Mouse (Mus musculus) ES-Bruce4 (cell line): Measurements from ENCODE around the gene Cmbl. TPM values are rescaled to one million over a fixed set of nuclear protein-coding genes. Genes with fewer than 3 reads are reported as not detected.

Experiments
- H3K27ac ChIP-seq: 2 replicates; pipeline ENCODE4 v1.5.1; 2012; ENCODE audit warnings: low read length, inconsistent platforms; ENCODE audit not compliant: insufficient read depth
- H3K27me3 ChIP-seq: 2 replicates; pipeline ENCODE4 v1.6.1; 2012; ENCODE audit warnings: mild to moderate bottlenecking, low read length, inconsistent platforms; ENCODE audit not compliant: control insufficient read depth, poor library complexity, insufficient read depth, severe bottlenecking
- H3K36me3 ChIP-seq: 2 replicates; pipeline ENCODE4 v1.6.1; 2012; ENCODE audit warnings: inconsistent platforms, mild to moderate bottlenecking, low read length, moderate library complexity; ENCODE audit not compliant: control insufficient read depth, poor library complexity, insufficient read depth, severe bottlenecking
- H3K4me1 ChIP-seq: one replicate; pipeline ENCODE4 v1.8.1; 2011; ENCODE audit warnings: low read length; ENCODE audit not compliant: control insufficient read depth, insufficient read depth
- H3K4me3 ChIP-seq: 2 replicates; pipeline ENCODE4 v1.5.1; 2011; ENCODE audit warnings: low read depth, mild to moderate bottlenecking, low read length
- H3K9ac ChIP-seq: 2 replicates; pipeline ENCODE4 v1.6.1; 2012; ENCODE audit warnings: low read depth, mild to moderate bottlenecking, inconsistent platforms; ENCODE audit not compliant: poor library complexity, severe bottlenecking
- H3K9me3 ChIP-seq: replicated peaks from 2 replicates; pipeline ENCODE4 v1.6.1; 2012; ENCODE audit warnings: mild to moderate bottlenecking, low read length, inconsistent platforms; ENCODE audit not compliant: control insufficient read depth, poor library complexity, insufficient read depth, severe bottlenecking
- CTCF ChIP-seq: IDR thresholded peaks from one replicate; pipeline ENCODE4 v1.8.1; 2011; ENCODE audit warnings: low read depth, low read length
- EP300 ChIP-seq: IDR thresholded peaks from 2 replicates; pipeline ENCODE4 v1.6.1; 2011; ENCODE audit warnings: low read depth, low read length; ENCODE audit not compliant: insufficient read depth
- POLR2A ChIP-seq: IDR thresholded peaks from one replicate; pipeline ENCODE4 v1.8.1; 2011; ENCODE audit warnings: low read length; ENCODE audit not compliant: insufficient read depth
- polyA plus RNA-seq: library from polyadenylated mRNA; stranded (reverse); fragments of >200 nt; gene quantifications from 2 replicates; pipeline ENCODE4 v1.2.4, GENCODE M21; 2011; ENCODE audit warnings: low read depth; ENCODE audit not compliant: missing spikeins, insufficient read depth, insufficient read length

The Cmbl gene
- polyA plus RNA-seq, 1 experiment, result not detected

- Histone ChIP-seq H3K36me3 (no peaks in the 10 kb centered on the region), H3K4me1 (no peaks in the 10 kb centered on the region), H3K27me3 (no peaks in the 10 kb centered on the region), H3K27ac (no peak overlapping the region), H3K9me3 (no peaks in the 10 kb centered on the region), H3K9ac (no peak overlapping the region), H3K4me3 (no peak overlapping the region)
- TF ChIP-seq EP300, result no peak
Measured at GRCm38 (mm10) chr15:31545058-31545457, 20.1 kb upstream of the Cmbl start.

DNA sequence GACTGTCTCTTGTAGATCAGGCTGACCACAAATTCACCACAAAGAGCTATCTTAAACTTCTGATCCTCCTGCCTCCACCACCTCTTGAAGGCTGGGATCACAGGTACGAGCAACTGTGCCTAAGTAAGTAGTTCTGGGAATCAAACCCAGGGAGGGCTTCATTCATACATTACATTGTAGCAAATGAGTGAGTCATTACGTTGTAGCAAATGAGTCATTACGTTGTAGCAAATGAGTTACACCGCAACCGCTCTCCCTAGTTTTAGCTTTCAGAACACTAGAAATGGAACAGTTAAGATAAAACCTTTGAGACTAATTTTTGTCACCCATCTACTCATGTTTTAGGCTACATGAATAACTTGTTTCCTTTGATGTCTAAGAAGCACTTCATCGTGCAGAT lies 18.9 kb upstream of the Cmbl start:
- H3K36me3 ChIP-seq, result no peaks in the 10 kb centered on the region
- TF ChIP-seq POLR2A (no peak), EP300 (no peak), CTCF (no peak)
- no peak overlapping the region for H3K27ac ChIP-seq
- H3K27me3 ChIP-seq, result no peaks in the 10 kb centered on the region
- H3K4me1 ChIP-seq, result no peaks in the 10 kb centered on the region
- H3K9me3 ChIP-seq, result no peaks in the 10 kb centered on the region
- H3K4me3 ChIP-seq, result no peak overlapping the region
- H3K9ac ChIP-seq, result no peak overlapping the region

DNA sequence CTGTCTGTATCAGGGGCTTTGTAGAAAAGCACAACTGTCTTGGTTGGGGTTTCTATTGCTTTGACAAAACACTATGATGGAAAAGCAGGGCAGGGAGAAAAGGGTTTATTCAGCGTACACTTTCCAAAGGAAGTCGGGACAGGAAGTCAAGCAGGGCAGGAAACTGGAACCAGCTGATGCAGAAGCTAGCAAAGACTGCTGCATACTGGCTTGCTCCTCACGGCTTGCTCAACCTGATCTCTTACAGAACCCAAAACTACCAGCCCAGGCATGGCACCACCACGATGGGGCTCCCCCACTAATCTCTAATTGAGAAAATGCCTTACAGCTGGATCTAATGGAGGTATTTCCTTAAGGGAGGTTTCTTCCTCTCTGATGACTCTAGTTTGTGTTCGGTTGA lies 17.8 kb upstream of the Cmbl start:
- Histone ChIP-seq H3K9ac (no peak overlapping the region), H3K27me3 (no peaks in the 10 kb centered on the region), H3K27ac (no peak overlapping the region), H3K9me3 (no peaks in the 10 kb centered on the region), H3K4me3 (no peak overlapping the region), H3K36me3 (no peaks in the 10 kb centered on the region), H3K4me1 (no peaks in the 10 kb centered on the region)
- TF ChIP-seq EP300, result no peak
- TF ChIP-seq POLR2A, result no peak
- no peak for TF ChIP-seq CTCF

- Histone ChIP-seq H3K27me3 (no peaks in the 10 kb centered on the region), H3K9me3 (no peaks in the 10 kb centered on the region), H3K9ac (no peak overlapping the region), H3K36me3 (no peaks in the 10 kb centered on the region), H3K4me1 (no peaks in the 10 kb centered on the region), H3K4me3 (no peak overlapping the region), H3K27ac (no peak overlapping the region)
- no peak for TF ChIP-seq POLR2A
Measured at GRCm38 (mm10) chr15:31550381-31550780, 14.8 kb upstream of the Cmbl start.

DNA sequence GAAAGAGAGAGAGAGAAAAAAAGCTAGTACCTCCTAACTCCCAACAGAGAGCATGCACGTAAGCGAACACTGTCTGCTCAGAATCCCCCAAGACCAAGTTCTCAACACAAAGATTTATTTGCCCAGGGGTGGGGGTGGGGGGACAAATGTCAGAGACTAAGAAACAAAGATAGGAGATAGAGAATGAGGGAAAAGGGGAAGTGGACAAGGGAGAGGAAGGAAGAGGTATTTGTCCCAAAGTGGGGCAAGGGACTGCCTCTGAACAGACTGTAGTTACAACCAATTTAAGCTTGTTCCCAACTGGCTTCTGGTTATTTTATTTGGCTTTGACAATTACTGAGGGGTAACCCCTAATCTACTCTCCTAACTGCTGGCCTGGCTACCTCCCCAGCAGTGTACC lies 10.3 kb upstream of the Cmbl start:
- Histone ChIP-seq H3K27ac (no peak overlapping the region), H3K9ac (no peak overlapping the region), H3K4me3 (no peak overlapping the region), H3K36me3 (no peaks in the 10 kb centered on the region), H3K4me1 (no peaks in the 10 kb centered on the region), H3K27me3 (no peaks in the 10 kb centered on the region), H3K9me3 (no peaks in the 10 kb centered on the region)
- TF ChIP-seq POLR2A (no peak), CTCF (no peak), EP300 (no peak)

DNA sequence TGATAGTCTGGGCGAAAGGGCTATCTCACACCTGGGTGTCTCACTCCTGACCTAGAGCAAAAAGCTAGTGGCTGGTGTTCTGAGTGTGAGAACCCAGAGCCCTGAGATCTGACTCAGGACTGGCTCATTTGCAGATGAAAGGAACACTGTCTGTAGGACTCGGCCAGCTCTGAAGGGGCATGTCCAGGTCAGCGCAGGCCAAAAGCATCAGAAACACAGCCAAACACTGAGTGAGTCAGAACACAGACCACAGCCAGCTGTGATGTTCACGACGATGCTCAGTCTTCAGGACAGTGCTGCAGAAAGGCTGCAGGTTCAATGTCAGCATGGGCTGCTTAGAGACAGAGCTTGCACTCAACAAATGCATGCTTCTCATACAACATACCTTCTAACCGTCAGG lies 3.8 kb upstream of the Cmbl start:
- TF ChIP-seq EP300 (0 out of 2 replicates have a peak, but pooled peaks have one; percentile 17), CTCF (no peak)
- peak overlapping the region; percentile 32 for H3K27ac ChIP-seq

DNA sequence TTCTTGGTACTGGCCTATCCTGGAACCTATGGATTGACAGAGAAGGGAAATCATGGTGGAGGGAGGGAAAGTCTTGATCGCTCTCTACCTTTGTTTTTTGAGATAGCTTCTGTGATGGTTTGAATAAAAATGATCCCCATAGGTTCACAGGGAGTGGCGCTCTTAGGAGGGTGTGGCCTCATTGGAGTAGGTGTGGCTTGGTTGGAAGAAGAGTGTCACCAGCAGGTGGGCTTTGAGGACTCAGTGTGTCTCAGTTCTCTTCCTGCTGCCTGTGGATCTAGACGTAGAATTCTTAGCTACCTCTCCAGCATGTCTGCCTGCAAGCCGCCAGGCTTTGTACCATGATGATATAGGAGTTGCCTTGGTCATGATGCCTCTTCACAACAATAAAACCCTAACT lies 3.2 kb upstream of the Cmbl start:
- no peaks in the 10 kb centered on the region for H3K9me3 ChIP-seq
- no peak overlapping the region for H3K4me3 ChIP-seq
- H3K4me1 ChIP-seq, result peaks cover 2% of the 10 kb centered on the region
- no peaks in the 10 kb centered on the region for H3K36me3 ChIP-seq
- no peak overlapping the region for H3K9ac ChIP-seq
- TF ChIP-seq EP300, result no peak
- TF ChIP-seq CTCF, result no peak
- no peak for TF ChIP-seq POLR2A
- peak overlapping the region; percentile 32 for H3K27ac ChIP-seq
- no peaks in the 10 kb centered on the region for H3K27me3 ChIP-seq

More for the DNA sequence above, 3.8 kb upstream of the Cmbl start:
- Histone ChIP-seq H3K9me3 (no peaks in the 10 kb centered on the region), H3K27me3 (no peaks in the 10 kb centered on the region), H3K36me3 (no peaks in the 10 kb centered on the region), H3K4me3 (no peak overlapping the region), H3K9ac (no peak overlapping the region), H3K4me1 (peaks cover 2% of the 10 kb centered on the region)
